Mouse (Mus musculus) C2C12 (cell line): ENCODE results near the gene Myo3a. TPM values are rescaled to one million over a fixed set of nuclear protein-coding genes. Genes with fewer than 3 reads are reported as not detected.

ENCODE experiments used
- H3K27me3 ChIP-seq: one replicate; pipeline ENCODE4 v1.6.1; 2011; ENCODE audit not compliant: control insufficient read depth, insufficient read depth, insufficient read length
- H3K36me3 ChIP-seq: one replicate; pipeline ENCODE4 v1.6.1; 2011; ENCODE audit not compliant: control insufficient read depth, insufficient read depth
- H3K4me3 ChIP-seq: one replicate; pipeline ENCODE4 v1.5.1; 2011; ENCODE audit warnings: mild to moderate bottlenecking, control low read depth; ENCODE audit not compliant: poor library complexity, insufficient read depth, severe bottlenecking
- H3K79me2 ChIP-seq: one replicate; pipeline ENCODE4 v1.6.1; 2011; ENCODE audit not compliant: control insufficient read depth, insufficient read depth
- H3K79me3 ChIP-seq: one replicate; pipeline ENCODE4 v1.6.1; 2011; ENCODE audit warnings: low read depth, control low read depth
- H3ac ChIP-seq: one replicate; pipeline ENCODE3; 2011; ENCODE audit warnings: low read depth; ENCODE audit not compliant: control insufficient read depth, insufficient read length
- CEBPB ChIP-seq: IDR thresholded peaks from one replicate; pipeline ENCODE4 v1.6.1; 2011; ENCODE audit warnings: low read depth, mild to moderate bottlenecking, control low read depth, moderate library complexity
- CTCF ChIP-seq: IDR thresholded peaks from one replicate; pipeline ENCODE4 v1.5.1; 2011; ENCODE audit not compliant: control insufficient read depth, insufficient read depth, insufficient read length
- FOSL1 ChIP-seq: IDR thresholded peaks from one replicate; pipeline ENCODE4 v1.8.0; 2011; ENCODE audit warnings: mild to moderate bottlenecking, low read length; ENCODE audit not compliant: poor library complexity, insufficient read depth, severe bottlenecking
- MAX ChIP-seq: IDR thresholded peaks from one replicate; pipeline ENCODE4 v1.6.1; 2011; ENCODE audit warnings: mild to moderate bottlenecking, control low read depth
- MYOD1 ChIP-seq: IDR thresholded peaks from one replicate; pipeline ENCODE4 v1.6.1; 2011; ENCODE audit warnings: low read depth; ENCODE audit not compliant: control insufficient read depth, insufficient read length
- MYOG ChIP-seq: IDR thresholded peaks from one replicate; pipeline ENCODE4 v1.6.1; 2011; ENCODE audit not compliant: control insufficient read depth, insufficient read length; ENCODE audit errors: extremely low read depth
- USF1 ChIP-seq: IDR thresholded peaks from one replicate; pipeline ENCODE4 v1.6.1; 2011; ENCODE audit warnings: low read depth, mild to moderate bottlenecking, control low read depth, moderate library complexity
- polyA plus RNA-seq: library from polyadenylated mRNA; unstranded; fragments of >200 nt; fragmentation: generic; extraction: Trizol; gene quantifications from one replicate; pipeline ENCODE4 v1.2.1, GENCODE M21; 2012; ENCODE audit warnings: missing spikeins

Myo3a gene
- polyA plus RNA-seq, 1 experiment: not detected

DNA sequence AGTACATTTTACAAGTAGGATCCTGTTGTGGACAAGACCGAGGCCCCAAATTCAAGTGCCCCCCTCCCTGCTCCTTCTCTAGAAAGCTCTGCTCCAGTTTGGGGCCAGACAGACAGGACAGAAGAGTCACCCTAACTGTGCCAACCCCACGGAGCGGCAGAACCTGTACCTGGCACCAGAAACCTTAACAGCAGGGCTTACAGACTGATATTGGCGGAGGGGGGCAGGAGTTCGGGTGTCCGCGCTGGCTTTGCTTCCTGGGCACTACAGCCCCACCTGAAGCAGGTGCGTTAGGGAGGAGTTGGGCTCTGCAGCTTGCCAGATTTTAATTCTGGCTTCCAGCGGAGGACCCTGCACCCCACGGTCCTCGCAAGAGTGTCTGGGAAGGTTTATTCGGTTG lies 392.1 kb downstream of the Myo3a start:
- peaks cover 51% of the 10 kb centered on the region for H3K27me3 ChIP-seq
- H3ac ChIP-seq: no peak overlapping the region
- no peaks in the 10 kb centered on the region for H3K79me3 ChIP-seq
- TF ChIP-seq MYOG (no peak), CTCF (no peak), FOSL1 (no peak)
- no peaks in the 10 kb centered on the region for H3K36me3 ChIP-seq
- H3K79me2 ChIP-seq: no peaks in the 10 kb centered on the region
- no peak overlapping the region for H3K4me3 ChIP-seq

DNA sequence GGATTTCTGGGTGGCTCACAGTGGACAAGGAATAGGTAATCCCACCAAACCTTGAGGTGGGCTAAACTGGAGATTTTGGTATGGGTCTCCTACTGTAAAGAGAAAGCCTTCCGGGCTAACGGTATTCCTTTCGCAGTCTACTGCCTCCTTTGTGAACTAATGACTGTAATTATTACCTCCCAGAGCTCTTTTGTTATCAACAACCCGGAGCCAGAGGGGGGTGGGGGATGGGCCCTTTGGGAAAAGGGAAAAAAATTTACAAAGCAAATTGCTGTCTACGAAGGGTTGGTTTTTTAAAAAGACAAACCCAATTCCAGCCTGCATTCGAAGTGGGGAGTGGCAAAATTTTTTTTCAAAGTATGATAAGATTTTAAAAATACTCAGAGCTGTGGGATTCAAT lies 392.7 kb downstream of the Myo3a start:
- H3K79me3 ChIP-seq: no peaks in the 10 kb centered on the region
- H3K4me3 ChIP-seq: no peak overlapping the region
- H3K79me2 ChIP-seq: no peaks in the 10 kb centered on the region
- H3K27me3 ChIP-seq: peaks cover 51% of the 10 kb centered on the region
- no peaks in the 10 kb centered on the region for H3K36me3 ChIP-seq
- TF ChIP-seq FOSL1 (no peak), CEBPB (no peak), MYOG (no peak), CTCF (no peak)
- no peak overlapping the region for H3ac ChIP-seq

DNA sequence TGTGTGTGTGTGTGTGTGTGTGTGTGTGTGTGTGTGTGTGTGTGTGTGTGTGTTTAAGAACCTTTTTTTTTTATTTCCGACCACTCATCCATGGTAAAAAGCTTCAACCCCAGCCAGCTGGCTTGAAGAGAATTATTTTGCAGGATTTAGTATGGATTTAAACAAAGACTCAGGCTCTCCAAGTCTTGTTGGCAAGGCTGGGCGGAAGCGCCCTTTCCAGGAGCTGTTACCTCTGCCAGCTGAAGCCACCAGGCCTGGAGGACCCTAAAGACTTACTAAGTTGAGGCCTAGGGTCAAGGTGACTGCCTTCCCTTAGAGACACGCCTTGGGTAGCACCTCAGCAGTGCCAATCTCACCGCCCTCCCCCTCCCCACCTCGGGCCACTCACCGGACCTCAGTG lies 393.2 kb downstream of the Myo3a start:
- Histone ChIP-seq H3K79me3 (no peaks in the 10 kb centered on the region), H3K36me3 (no peaks in the 10 kb centered on the region), H3ac (no peak overlapping the region), H3K4me3 (no peak overlapping the region), H3K79me2 (no peaks in the 10 kb centered on the region), H3K27me3 (peaks cover 51% of the 10 kb centered on the region)
- TF ChIP-seq MAX (no peak), USF1 (no peak), FOSL1 (no peak), MYOD1 (no peak), MYOG (no peak), CEBPB (no peak), CTCF (no peak)

DNA sequence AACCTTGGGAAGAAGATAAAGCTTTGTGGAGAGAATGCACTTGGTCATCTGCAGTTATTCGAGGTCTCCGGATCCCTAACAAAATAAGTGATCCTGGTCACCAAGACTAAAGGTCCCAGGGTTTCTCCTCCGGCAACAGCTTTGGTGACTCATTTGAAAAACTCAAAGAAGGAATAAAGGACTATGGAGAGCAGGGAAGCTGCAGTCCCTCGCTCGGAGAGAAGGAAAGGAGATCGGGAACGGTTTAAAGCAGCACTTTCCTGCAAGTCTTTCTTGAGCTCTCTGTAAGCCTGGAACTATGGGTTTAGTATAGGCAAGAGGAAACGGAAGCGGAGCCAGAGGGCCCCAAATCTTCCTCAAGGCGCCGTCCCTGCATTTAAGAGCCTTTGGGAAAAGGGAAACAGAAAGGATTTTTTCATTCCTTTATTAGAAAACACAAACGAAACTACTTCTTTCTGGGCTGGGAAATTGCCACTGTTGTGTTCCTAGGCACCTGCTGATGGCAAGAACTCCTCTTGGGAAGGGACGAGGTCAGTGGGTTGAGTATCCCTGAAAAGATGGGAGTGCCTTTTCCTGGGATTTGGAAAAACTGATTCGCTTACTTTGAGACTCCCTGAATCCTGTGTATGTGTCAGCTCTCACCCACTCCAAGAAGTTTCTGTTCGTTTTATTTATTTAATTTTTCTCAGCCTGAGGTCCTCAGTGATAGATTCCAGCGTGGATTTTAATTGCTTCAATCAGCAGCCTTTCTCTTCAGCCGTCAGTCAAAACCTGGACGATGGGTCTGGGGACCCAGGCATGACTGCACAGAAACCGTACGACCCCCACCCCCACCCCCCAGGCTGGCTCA lies 393.9 kb downstream of the Myo3a start:
- Histone ChIP-seq H3ac (no peak overlapping the region), H3K36me3 (no peaks in the 10 kb centered on the region), H3K79me2 (no peaks in the 10 kb centered on the region), H3K4me3 (no peak overlapping the region), H3K79me3 (no peaks in the 10 kb centered on the region), H3K27me3 (peaks cover 51% of the 10 kb centered on the region)
- TF ChIP-seq MYOD1 (no peak), FOSL1 (no peak), CEBPB (no peak), MYOG (no peak), USF1 (no peak), CTCF (no peak), MAX (no peak)

- no peak within 1 kb of the TSS for H3ac ChIP-seq
- no peaks in the 10 kb centered on the region for H3K36me3 ChIP-seq
- TF ChIP-seq FOSL1 (no peak), MAX (no peak), MYOG (no peak), MYOD1 (no peak), CTCF (no peak), USF1 (no peak), CEBPB (no peak)
- no peaks in the 10 kb centered on the region for H3K79me3 ChIP-seq
- no peaks in the 10 kb centered on the region for H3K79me2 ChIP-seq
- H3K4me3 ChIP-seq: no peak within 1 kb of the TSS
- H3K27me3 ChIP-seq: peaks cover 51% of the 10 kb centered on the region
These were observed 394.8 kb downstream of the Myo3a start, which contains the start of gene Gad2 for GRCm38 (mm10) chr2:22621828-22622731. Gene Gad2, plus strand, starts transcription at chr2:22622205.
